Mouse (Mus musculus): ENCODE measurements at regions not wholly inside any gene's neighbourhood (a gene's known extent, or its start where the extent isn't known, plus 50 kb on each side); places are given as distances from the start of the nearest gene placed in this dataset.

DNA sequence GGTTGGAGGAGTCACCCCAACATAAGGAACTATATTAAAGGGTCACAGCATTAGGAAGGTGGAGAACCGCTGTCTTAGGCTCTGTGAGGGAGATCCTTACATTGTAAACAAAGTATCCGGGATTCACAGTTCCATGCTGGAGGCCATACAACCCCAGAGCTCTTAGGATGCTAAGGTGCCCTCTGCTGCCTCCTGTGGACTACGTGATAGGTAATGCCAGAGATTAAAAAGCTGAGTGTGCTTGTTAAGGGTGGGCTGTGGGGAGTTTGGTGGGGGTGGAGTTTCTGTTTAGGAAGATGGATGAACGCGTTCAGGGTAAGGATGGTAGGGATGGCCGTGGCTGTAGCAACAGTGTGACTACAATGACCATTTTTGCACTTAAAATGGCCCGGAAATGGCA, 148.4 kb upstream of the Ubl3 start:
- Histone ChIP-seq H3K27ac (ENCODE audit: insufficient read depth, low read length) (no peak overlapping the region), H3K4me3 (ENCODE audit: insufficient read depth, low read length) (no peak overlapping the region), H3K4me1 (ENCODE audit: control insufficient read depth, insufficient read depth, low read length) (peaks cover 4% of the 10 kb centered on the region; the same call in 1 of the 2 replicates)
- no peak for TF ChIP-seq CTCF (IDR thresholded peaks at IDR 0.05; ENCODE audit: extremely low read depth, insufficient read depth, low read length)
- TF ChIP-seq POLR2A (IDR thresholded peaks at IDR 0.05; ENCODE audit: extremely low read depth, insufficient read depth, low read length), result no peak

GRCm38 (mm10) chr5:148700240-148700639, 147.7 kb upstream of the Ubl3 start:
- Histone ChIP-seq H3K27ac (ENCODE audit: insufficient read depth, low read length) (no peak overlapping the region), H3K4me3 (ENCODE audit: insufficient read depth, low read length) (no peak overlapping the region), H3K4me1 (ENCODE audit: control insufficient read depth, insufficient read depth, low read length) (peaks cover 4% of the 10 kb centered on the region; the same call in 1 of the 2 replicates)
- TF ChIP-seq CTCF (IDR thresholded peaks at IDR 0.05; ENCODE audit: extremely low read depth, insufficient read depth, low read length) (no peak), POLR2A (IDR thresholded peaks at IDR 0.05; ENCODE audit: extremely low read depth, insufficient read depth, low read length) (no peak)

DNA sequence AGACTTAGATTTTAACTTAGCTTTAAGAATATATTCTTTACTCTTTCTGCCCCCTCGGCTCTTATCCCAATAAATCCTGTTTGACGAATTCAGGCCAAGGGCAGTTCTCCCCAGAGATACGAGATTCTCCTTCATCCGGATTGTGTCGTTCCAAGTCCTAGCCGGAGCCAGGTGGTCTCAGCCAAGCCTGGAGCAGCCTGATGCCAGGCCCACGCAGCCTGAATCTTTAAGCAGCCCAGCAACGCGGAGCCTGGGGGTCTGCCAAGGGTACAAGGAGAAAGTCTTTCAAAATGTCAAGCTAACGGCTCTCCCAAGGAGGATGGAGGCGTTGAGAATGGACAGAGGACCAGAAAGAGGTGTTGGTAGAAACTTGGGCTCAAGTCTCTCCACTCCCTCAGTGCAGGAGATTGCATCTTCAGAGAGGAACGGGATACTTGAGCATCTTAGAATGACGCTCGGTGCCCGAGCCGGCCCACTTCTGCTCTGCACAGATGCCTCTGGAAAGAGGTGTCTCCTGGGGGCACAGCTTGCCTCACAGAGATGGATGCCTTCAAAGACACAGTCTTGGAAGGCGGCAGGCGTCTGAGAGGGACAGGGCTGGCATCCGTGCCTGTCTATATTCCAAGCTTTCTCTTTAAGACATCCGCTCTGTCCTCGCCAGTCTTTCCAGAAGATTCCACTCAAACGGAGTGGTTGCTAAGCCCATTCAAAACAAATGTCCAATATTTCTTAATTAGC, 145.2 kb upstream of the Ubl3 start:
- no peak overlapping the region for H3K27ac ChIP-seq (ENCODE audit: insufficient read depth, low read length)

DNA sequence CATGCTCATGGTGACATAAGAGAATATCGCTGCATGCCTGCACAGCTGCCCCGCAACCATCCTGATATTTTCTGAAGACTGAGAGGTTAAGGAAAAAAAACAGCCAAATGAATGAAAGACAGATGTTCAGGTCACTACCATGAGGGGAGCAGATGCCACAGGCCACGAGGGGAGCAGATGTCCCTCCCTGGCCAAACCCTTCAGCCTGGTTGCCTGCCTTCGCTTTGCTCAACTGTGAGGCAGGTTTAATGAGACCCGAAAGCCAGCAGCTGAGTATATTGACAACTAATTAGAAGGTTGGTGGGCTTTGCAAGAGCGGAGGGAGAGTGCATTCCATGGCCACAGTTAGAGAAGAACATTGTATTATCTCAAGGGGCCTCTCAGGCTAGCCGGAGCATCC, 141.8 kb upstream of the Ubl3 start:
- no peak for TF ChIP-seq CTCF (IDR thresholded peaks at IDR 0.05; ENCODE audit: extremely low read depth, insufficient read depth, low read length)
- no peak for TF ChIP-seq POLR2A (IDR thresholded peaks at IDR 0.05; ENCODE audit: extremely low read depth, insufficient read depth, low read length)
- Histone ChIP-seq H3K4me1 (ENCODE audit: control insufficient read depth, insufficient read depth, low read length) (peaks cover 6% of the 10 kb centered on the region; the same call in 1 of the 2 replicates), H3K4me3 (ENCODE audit: insufficient read depth, low read length) (no peak overlapping the region), H3K27ac (ENCODE audit: insufficient read depth, low read length) (no peak overlapping the region)

More for the DNA sequence above, 145.2 kb upstream of the Ubl3 start:
- TF ChIP-seq POLR2A (IDR thresholded peaks at IDR 0.05; ENCODE audit: extremely low read depth, insufficient read depth, low read length), result no peak
- H3K4me1 ChIP-seq (ENCODE audit: control insufficient read depth, insufficient read depth, low read length), result peaks cover 4% of the 10 kb centered on the region; the same call in 1 of the 2 replicates
- H3K4me3 ChIP-seq (ENCODE audit: insufficient read depth, low read length), result no peak overlapping the region

GRCm38 (mm10) chr5:148691486-148691885, 138.9 kb upstream of the Ubl3 start:
- Histone ChIP-seq H3K4me3 (ENCODE audit: insufficient read depth, low read length) (no peak overlapping the region), H3K4me1 (ENCODE audit: control insufficient read depth, insufficient read depth, low read length) (peaks cover 2% of the 10 kb centered on the region; the same call in 1 of the 2 replicates), H3K27ac (ENCODE audit: insufficient read depth, low read length) (no peak overlapping the region)
- no peak for TF ChIP-seq POLR2A (IDR thresholded peaks at IDR 0.05; ENCODE audit: extremely low read depth, insufficient read depth, low read length)
- no peak for TF ChIP-seq CTCF (IDR thresholded peaks at IDR 0.05; ENCODE audit: extremely low read depth, insufficient read depth, low read length)

DNA sequence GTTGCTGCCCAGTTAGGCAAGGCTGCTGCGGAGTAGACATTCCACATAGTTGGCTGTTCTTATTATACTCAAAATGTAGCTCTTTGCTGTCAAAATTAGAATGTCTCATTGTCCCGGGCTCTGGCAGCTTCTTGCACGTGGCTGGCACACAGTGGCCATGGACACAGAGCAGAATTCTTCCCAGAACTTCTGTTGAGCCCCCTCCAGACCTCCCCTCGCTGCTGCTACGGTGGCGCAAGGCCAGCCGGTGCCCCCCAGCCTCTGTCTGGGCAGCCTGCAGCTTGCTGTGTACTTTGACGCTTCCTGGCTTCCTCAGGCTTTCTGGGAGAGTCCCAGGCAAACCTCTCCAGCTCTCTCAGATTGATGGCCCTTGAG, 138.2 kb upstream of the Ubl3 start:
- H3K27ac ChIP-seq (ENCODE audit: insufficient read depth, low read length), result no peak overlapping the region
- TF ChIP-seq CTCF (IDR thresholded peaks at IDR 0.05; ENCODE audit: extremely low read depth, insufficient read depth, low read length) (no peak), POLR2A (IDR thresholded peaks at IDR 0.05; ENCODE audit: extremely low read depth, insufficient read depth, low read length) (no peak)

GRCm38 (mm10) chr5:148690158-148690822, 137.7 kb upstream of the Ubl3 start:
- TF ChIP-seq POLR2A (IDR thresholded peaks at IDR 0.05; ENCODE audit: extremely low read depth, insufficient read depth, low read length) (no peak), CTCF (IDR thresholded peaks at IDR 0.05; ENCODE audit: extremely low read depth, insufficient read depth, low read length) (no peak)
- no peak overlapping the region for H3K27ac ChIP-seq (ENCODE audit: insufficient read depth, low read length)
- H3K4me3 ChIP-seq (ENCODE audit: insufficient read depth, low read length), result no peak overlapping the region
- H3K4me1 ChIP-seq (ENCODE audit: control insufficient read depth, insufficient read depth, low read length), result peaks cover 2% of the 10 kb centered on the region; the same call in 1 of the 2 replicates

More for the DNA sequence above, 138.2 kb upstream of the Ubl3 start:
- Histone ChIP-seq H3K4me3 (ENCODE audit: insufficient read depth, low read length) (no peak overlapping the region), H3K4me1 (ENCODE audit: control insufficient read depth, insufficient read depth, low read length) (peaks cover 2% of the 10 kb centered on the region; the same call in 1 of the 2 replicates)

DNA sequence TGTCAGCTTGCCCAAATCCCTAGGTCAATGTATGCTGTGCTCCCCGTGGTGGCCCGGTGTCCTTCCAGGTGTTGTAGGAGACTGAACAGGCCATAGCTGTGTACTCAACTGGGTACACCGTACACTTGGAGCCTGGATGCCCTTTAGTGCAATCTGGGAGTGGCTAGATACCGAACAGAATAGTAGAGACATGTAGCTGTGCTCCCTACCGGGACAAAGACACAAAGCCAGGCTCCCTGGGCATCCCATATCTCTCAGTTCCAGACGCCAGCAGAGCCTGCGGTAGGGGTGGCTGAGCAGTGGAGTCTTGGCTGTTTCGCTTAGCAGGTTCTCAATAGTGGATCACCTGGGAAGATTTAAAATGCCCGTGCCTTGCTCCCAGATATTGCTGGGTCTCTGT, 136.7 kb upstream of the Ubl3 start:
- TF ChIP-seq CTCF (IDR thresholded peaks at IDR 0.05; ENCODE audit: extremely low read depth, insufficient read depth, low read length) (no peak), POLR2A (IDR thresholded peaks at IDR 0.05; ENCODE audit: extremely low read depth, insufficient read depth, low read length) (no peak)
- Histone ChIP-seq H3K4me3 (ENCODE audit: insufficient read depth, low read length) (no peak overlapping the region), H3K27ac (ENCODE audit: insufficient read depth, low read length) (no peak overlapping the region), H3K4me1 (ENCODE audit: control insufficient read depth, insufficient read depth, low read length) (peaks cover 2% of the 10 kb centered on the region; the same call in 1 of the 2 replicates)

GRCm38 (mm10) chr5:148688501-148688900, 135.9 kb upstream of the Ubl3 start:
- H3K4me3 ChIP-seq (ENCODE audit: insufficient read depth, low read length), result no peak overlapping the region
- no peak overlapping the region for H3K27ac ChIP-seq (ENCODE audit: insufficient read depth, low read length)
- H3K4me1 ChIP-seq (ENCODE audit: control insufficient read depth, insufficient read depth, low read length), result peaks cover 2% of the 10 kb centered on the region; the same call in 1 of the 2 replicates
- TF ChIP-seq CTCF (IDR thresholded peaks at IDR 0.05; ENCODE audit: extremely low read depth, insufficient read depth, low read length) (no peak), POLR2A (IDR thresholded peaks at IDR 0.05; ENCODE audit: extremely low read depth, insufficient read depth, low read length) (no peak)

DNA sequence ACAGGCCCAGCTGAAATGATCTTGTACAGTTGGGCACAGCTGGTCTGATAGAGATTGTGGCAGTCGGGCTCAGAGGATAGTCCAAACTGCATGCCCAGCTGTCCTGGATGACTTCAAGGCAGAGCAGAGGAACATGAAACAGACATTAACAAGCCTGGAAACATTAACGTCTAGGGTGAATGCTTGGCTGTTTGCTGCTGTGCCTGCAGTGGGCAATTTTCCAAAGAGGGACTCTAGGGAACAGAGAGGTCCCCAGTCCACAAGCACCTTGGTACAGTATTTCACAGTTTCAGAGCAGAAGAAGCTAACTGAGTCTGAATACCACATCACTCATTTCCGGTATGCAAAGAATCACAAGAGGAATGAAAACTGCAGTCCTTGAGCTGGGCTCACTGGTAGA, 135.2 kb upstream of the Ubl3 start:
- peaks cover 2% of the 10 kb centered on the region; the same call in 1 of the 2 replicates for H3K4me1 ChIP-seq (ENCODE audit: control insufficient read depth, insufficient read depth, low read length)
- H3K27ac ChIP-seq (ENCODE audit: insufficient read depth, low read length), result no peak overlapping the region
- H3K4me3 ChIP-seq (ENCODE audit: insufficient read depth, low read length), result no peak overlapping the region
- TF ChIP-seq POLR2A (IDR thresholded peaks at IDR 0.05; ENCODE audit: extremely low read depth, insufficient read depth, low read length) (no peak), CTCF (IDR thresholded peaks at IDR 0.05; ENCODE audit: extremely low read depth, insufficient read depth, low read length) (no peak)
